Mouse (Mus musculus): ENCODE measurements around the gene Defb35. TPM values are rescaled to one million over a fixed set of nuclear protein-coding genes. Genes with fewer than 3 reads are reported as not detected.
"Not testable (repeated sequence)": the region's sequence is repeated elsewhere in the genome, so short reads cannot be mapped to it uniquely, and the experiment has no call there.

The Defb35 gene
- not detected in 2 replicates for polyA plus RNA-seq (2012; rRNA removed)

- not testable (repeated sequence) for H3K4me1 ChIP-seq (ENCODE audit: control insufficient read depth, insufficient read depth, low read length); DNase-seq; H3K27me3 ChIP-seq (ENCODE audit: control insufficient read depth, insufficient read depth, low read length); H3K27ac ChIP-seq (ENCODE audit: insufficient read depth, low read length); H3K4me3 ChIP-seq (replicated peaks; ENCODE audit: insufficient read depth, low read depth, low read length)
- 83% methylated on average over 4 of the region's 4 CpGs for WGBS
Observed at GRCm38 (mm10) chr8:21938052-21938451, at the start of gene Defb35. Gene Defb35 (plus strand): TSS chr8:21938352.

- H3K4me3 ChIP-seq (replicated peaks; ENCODE audit: insufficient read depth, low read depth, low read length); DNase-seq; H3K27me3 ChIP-seq (ENCODE audit: control insufficient read depth, insufficient read depth, low read length); H3K27ac ChIP-seq (ENCODE audit: insufficient read depth, low read length); H3K4me1 ChIP-seq (ENCODE audit: control insufficient read depth, insufficient read depth, low read length): not testable (repeated sequence)
Observed at GRCm38 (mm10) chr8:21906290-21906689, 31.9 kb upstream of the Defb35 start, which contains the start of gene Defb11. Gene Defb11 (minus strand): TSS chr8:21906412.

GRCm38 (mm10) chr8:21911931-21912330, 26.2 kb upstream of the Defb35 start:
- Histone ChIP-seq H3K27ac (ENCODE audit: insufficient read depth, low read length) (no peak overlapping the region), H3K4me3 (replicated peaks; ENCODE audit: insufficient read depth, low read depth, low read length) (no peak overlapping the region)
- WGBS = 12% methylated on average over 1 of the region's 1 CpGs

GRCm38 (mm10) chr8:21912554-21912953, 25.6 kb upstream of the Defb35 start:
- Histone ChIP-seq H3K27me3 (ENCODE audit: control insufficient read depth, insufficient read depth, low read length) (no peaks in the 10 kb centered on the region), H3K4me1 (ENCODE audit: control insufficient read depth, insufficient read depth, low read length) (no peaks in the 10 kb centered on the region), H3K4me3 (replicated peaks; ENCODE audit: insufficient read depth, low read depth, low read length) (no peak overlapping the region), H3K27ac (ENCODE audit: insufficient read depth, low read length) (no peak overlapping the region)
- TF ChIP-seq POLR2A (IDR thresholded peaks at IDR 0.05; ENCODE audit: borderline replicate concordance, insufficient read depth, low read length) = no peak
- no peak for TF ChIP-seq CTCF (IDR thresholded peaks at IDR 0.05; ENCODE audit: borderline replicate concordance, insufficient read depth, low read depth, low read length)
- DNase-seq = no peak
- 13% methylated on average over 2 of the region's 2 CpGs for WGBS

More at GRCm38 (mm10) chr8:21911931-21912330, 26.2 kb upstream of the Defb35 start:
- no peaks in the 10 kb centered on the region for H3K27me3 ChIP-seq (ENCODE audit: control insufficient read depth, insufficient read depth, low read length)
- H3K4me1 ChIP-seq (ENCODE audit: control insufficient read depth, insufficient read depth, low read length) = no peaks in the 10 kb centered on the region
- TF ChIP-seq CTCF (IDR thresholded peaks at IDR 0.05; ENCODE audit: borderline replicate concordance, insufficient read depth, low read depth, low read length) = no peak
- TF ChIP-seq POLR2A (IDR thresholded peaks at IDR 0.05; ENCODE audit: borderline replicate concordance, insufficient read depth, low read length) = no peak
- DNase-seq = no peak

GRCm38 (mm10) chr8:21915625-21916024, 22.5 kb upstream of the Defb35 start:
- H3K4me1 ChIP-seq (ENCODE audit: control insufficient read depth, insufficient read depth, low read length) = no peaks in the 10 kb centered on the region
- no peak overlapping the region for H3K27ac ChIP-seq (ENCODE audit: insufficient read depth, low read length)
- H3K27me3 ChIP-seq (ENCODE audit: control insufficient read depth, insufficient read depth, low read length) = no peaks in the 10 kb centered on the region
- TF ChIP-seq CTCF (IDR thresholded peaks at IDR 0.05; ENCODE audit: borderline replicate concordance, insufficient read depth, low read depth, low read length) = no peak
- TF ChIP-seq POLR2A (IDR thresholded peaks at IDR 0.05; ENCODE audit: borderline replicate concordance, insufficient read depth, low read length) = no peak
- WGBS = 91% methylated on average over 3 of the region's 3 CpGs
- no peak for DNase-seq
- H3K4me3 ChIP-seq (replicated peaks; ENCODE audit: insufficient read depth, low read depth, low read length) = no peak overlapping the region

GRCm38 (mm10) chr8:21930754-21931153, 7.4 kb upstream of the Defb35 start:
- not testable (repeated sequence) for DNase-seq; H3K27ac ChIP-seq (ENCODE audit: insufficient read depth, low read length); H3K4me3 ChIP-seq (replicated peaks; ENCODE audit: insufficient read depth, low read depth, low read length); H3K4me1 ChIP-seq (ENCODE audit: control insufficient read depth, insufficient read depth, low read length); H3K27me3 ChIP-seq (ENCODE audit: control insufficient read depth, insufficient read depth, low read length)
- WGBS = 42% methylated on average over 3 of the region's 3 CpGs

DNA sequence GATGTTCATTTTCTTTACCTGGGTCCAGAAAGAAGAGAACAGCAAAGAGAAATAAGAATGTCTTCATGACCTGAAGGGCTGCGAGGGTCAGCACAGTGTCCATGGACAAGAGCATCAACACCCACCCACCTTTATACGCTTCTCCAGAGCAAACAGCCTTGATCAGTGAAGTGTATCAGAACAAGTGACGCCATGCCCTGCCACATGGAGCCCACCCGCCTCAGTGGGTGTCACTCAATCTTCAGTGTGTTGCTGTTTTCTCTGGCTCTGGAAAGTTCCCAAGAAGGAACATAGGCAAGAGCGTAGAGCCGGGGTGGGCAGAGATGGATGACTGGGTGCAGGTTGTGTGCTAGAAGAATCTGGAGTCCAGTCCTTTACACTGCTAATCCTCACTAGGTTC, 5.5 kb upstream of the Defb35 start, which contains the start of gene Defb15:
TSS of gene Defb15 (minus strand) at position 101 of the 400 bp plus-strand sequence.
- 79% methylated on average over 6 of the region's 6 CpGs for WGBS
- no peaks in the 10 kb centered on the region for H3K27me3 ChIP-seq (ENCODE audit: control insufficient read depth, insufficient read depth, low read length)
- H3K4me3 ChIP-seq (replicated peaks; ENCODE audit: insufficient read depth, low read depth, low read length) = no peak within 1 kb of the TSS
- H3K4me1 ChIP-seq (ENCODE audit: control insufficient read depth, insufficient read depth, low read length) = no peaks in the 10 kb centered on the region
- DNase-seq = no peak
- H3K27ac ChIP-seq (ENCODE audit: insufficient read depth, low read length) = no peak within 1 kb of the TSS
- TF ChIP-seq CTCF (IDR thresholded peaks at IDR 0.05; ENCODE audit: borderline replicate concordance, insufficient read depth, low read depth, low read length) (no peak), POLR2A (IDR thresholded peaks at IDR 0.05; ENCODE audit: borderline replicate concordance, insufficient read depth, low read length) (no peak)

GRCm38 (mm10) chr8:21946462-21946861, 8.3 kb downstream of the Defb35 start, which contains the start of gene Defb13:
Gene Defb13 (plus strand): TSS chr8:21946762.
- Histone ChIP-seq H3K4me3 (replicated peaks; ENCODE audit: insufficient read depth, low read depth, low read length) (no peak within 1 kb of the TSS), H3K27ac (ENCODE audit: insufficient read depth, low read length) (no peak within 1 kb of the TSS), H3K27me3 (ENCODE audit: control insufficient read depth, insufficient read depth, low read length) (no peaks in the 10 kb centered on the region), H3K4me1 (ENCODE audit: control insufficient read depth, insufficient read depth, low read length) (no peaks in the 10 kb centered on the region)
- no peak for DNase-seq
- no peak for TF ChIP-seq CTCF (IDR thresholded peaks at IDR 0.05; ENCODE audit: borderline replicate concordance, insufficient read depth, low read depth, low read length)
- no peak for TF ChIP-seq POLR2A (IDR thresholded peaks at IDR 0.05; ENCODE audit: borderline replicate concordance, insufficient read depth, low read length)
- 75% methylated on average over 6 of the region's 6 CpGs for WGBS
